Mouse (Mus musculus) urinary bladder, postnatal 4 days (tissue): ENCODE data around the gene Syp.

Experiments used
- DNase-seq, 2 experiments: peaks; one replicate each; pipeline ENCODE4 v3.0.0; 2021 to 2022; ENCODE audit warnings: low spot score in 2 of 2

Syp gene

GRCm38 (mm10) chrX:7662936-7663335 lies 24.7 kb downstream of the Syp start:
- DNase-seq, result no peak

GRCm38 (mm10) chrX:7664791-7665190 lies 26.5 kb downstream of the Syp start:
- no peak for DNase-seq

GRCm38 (mm10) chrX:7665739-7666502 lies 27.6 kb downstream of the Syp start:
- DNase-seq, result no peak

- peak in 1 of 2 experiments; percentile 60 for DNase-seq
Measured at GRCm38 (mm10) chrX:7670390-7670881, 32.2 kb downstream of the Syp start.

- peak in 1 of 2 experiments; percentile 33 for DNase-seq
Measured at GRCm38 (mm10) chrX:7670921-7671623, 32.8 kb downstream of the Syp start, which contains the start of gene Plp2. Gene Plp2, minus strand, starts transcription at chrX:7671390.

GRCm38 (mm10) chrX:7672739-7673138 lies 34.5 kb downstream of the Syp start:
- no peak for DNase-seq

GRCm38 (mm10) chrX:7673578-7674281 lies 35.5 kb downstream of the Syp start:
- DNase-seq, result no peak

GRCm38 (mm10) chrX:7674284-7675000 lies 36.2 kb downstream of the Syp start:
- DNase-seq, result no peak

GRCm38 (mm10) chrX:7675001-7675380 lies 36.7 kb downstream of the Syp start:
- no peak for DNase-seq

GRCm38 (mm10) chrX:7678986-7679385 lies 40.7 kb downstream of the Syp start:
- DNase-seq, result no peak

- peak; percentile 84 to 87 for DNase-seq
Measured at GRCm38 (mm10) chrX:7679405-7680056, 41.3 kb downstream of the Syp start.

- DNase-seq, result no peak
Measured at GRCm38 (mm10) chrX:7680057-7680412, 41.8 kb downstream of the Syp start.

GRCm38 (mm10) chrX:7680864-7681263 lies 42.6 kb downstream of the Syp start, which contains the start of gene Magix:
Gene Magix, minus strand, starts transcription at chrX:7681251.
- DNase-seq, result no peak

GRCm38 (mm10) chrX:7688321-7688720 lies 50.0 kb downstream of the Syp start:
- no peak for DNase-seq

GRCm38 (mm10) chrX:7690486-7690885 lies 52.2 kb downstream of the Syp start:
- no peak for DNase-seq

- no peak for DNase-seq
Measured at GRCm38 (mm10) chrX:7692862-7693261, 54.6 kb downstream of the Syp start.

GRCm38 (mm10) chrX:7696520-7696919 lies 58.2 kb downstream of the Syp start:
- no peak for DNase-seq

- peak; percentile 69 to 72 for DNase-seq
Measured at GRCm38 (mm10) chrX:7696954-7697381, 58.7 kb downstream of the Syp start, which contains the start of gene Gpkow. Gene Gpkow, plus strand, starts transcription at chrX:7697131.
